Mouse (Mus musculus) small intestine, adult 2 months (tissue): Measurements from ENCODE around the gene Bag3. TPM values are rescaled to one million over a fixed set of nuclear protein-coding genes. Genes with fewer than 3 reads are reported as not detected.

Source experiments
- H3K27ac ChIP-seq: fragments of 200-500 bp; 2 replicates; pipeline ENCODE4 v1.5.1; 2012; ENCODE audit warnings: low read depth, low read length, control low read depth, inconsistent platforms; ENCODE audit not compliant: insufficient read depth
- H3K27me3 ChIP-seq: fragments of 200-500 bp; 2 replicates; pipeline ENCODE4 v1.6.1; 2012; ENCODE audit warnings: mild to moderate bottlenecking, moderate library complexity, low read length, inconsistent platforms; ENCODE audit not compliant: control insufficient read depth, insufficient read depth
- H3K36me3 ChIP-seq: fragments of 200-500 bp; 2 replicates; pipeline ENCODE4 v1.6.1; 2012; ENCODE audit warnings: mild to moderate bottlenecking, low read length, control low read depth, inconsistent platforms; ENCODE audit not compliant: control insufficient read depth, insufficient read depth
- H3K4me1 ChIP-seq: fragments of 200-500 bp; 2 replicates; pipeline ENCODE4 v1.6.1; 2012; ENCODE audit warnings: low read length, inconsistent platforms, mixed read lengths; ENCODE audit not compliant: control insufficient read depth, insufficient read depth, insufficient read length
- H3K4me3 ChIP-seq: fragments of 200-500 bp; 2 replicates; pipeline ENCODE4 v1.5.1; 2012; ENCODE audit warnings: low read depth, mild to moderate bottlenecking, control low read depth, inconsistent platforms, low read length, moderate library complexity
- CTCF ChIP-seq: fragments of 200-500 bp; IDR thresholded peaks from 2 replicates; pipeline ENCODE4 v1.5.1; 2012; ENCODE audit warnings: low read depth, mild to moderate bottlenecking, control low read depth, inconsistent platforms, low read length, moderate library complexity, mixed read lengths; ENCODE audit not compliant: insufficient replicate concordance, insufficient read length; ENCODE audit errors: extremely low read depth
- POLR2A ChIP-seq: fragments of 200-500 bp; IDR thresholded peaks from 2 replicates; pipeline ENCODE4 v1.6.1; 2012; ENCODE audit warnings: low read depth, mild to moderate bottlenecking, control low read depth, inconsistent platforms, low read length, moderate library complexity
- WGBS: fragments of 180-500 bp; shearing (Covaris S2); methylation state at CpG from one replicate; pipeline ENCODE4 v1.1.7; 2018; 5-methylcytosine and 5-hydroxymethylcytosine counted together
- polyA plus RNA-seq: library from polyadenylated mRNA; depleted of rRNA; stranded (reverse); fragments of >200 nt; gene quantifications from 2 replicates; pipeline ENCODE4 v1.2.3, GENCODE M21; 2012; rRNA removed

The Bag3 gene
- 25.0 and 32.8 TPM in 2 replicates for polyA plus RNA-seq

DNA sequence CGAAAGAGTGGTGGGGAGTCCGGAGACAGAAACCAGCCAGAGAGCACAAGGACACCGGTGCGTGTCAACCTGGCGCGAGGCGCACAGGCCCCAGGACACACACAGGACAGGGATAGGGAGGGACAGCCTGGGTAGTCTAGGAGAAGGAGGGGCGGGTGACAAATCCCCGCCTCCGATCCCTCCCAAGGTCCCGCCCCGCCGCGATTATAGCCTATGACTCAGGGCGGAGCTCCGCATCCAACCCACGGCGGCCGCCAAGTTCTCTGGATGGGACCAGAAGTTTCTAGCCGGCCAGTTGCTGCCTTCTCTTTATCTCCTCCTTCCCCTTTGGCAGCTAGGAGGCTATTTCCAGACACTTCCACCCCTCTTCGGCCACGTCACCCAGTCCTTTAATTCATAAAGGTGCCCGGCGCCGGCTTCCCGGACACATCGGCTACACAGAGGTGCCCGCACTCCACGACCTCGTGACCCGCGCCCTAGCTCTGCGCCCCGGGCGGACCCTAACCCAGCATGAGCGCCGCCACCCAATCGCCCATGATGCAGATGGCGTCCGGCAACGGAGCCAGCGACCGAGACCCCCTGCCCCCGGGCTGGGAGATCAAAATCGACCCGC lies at the start of gene Bag3:
Bag3 (plus strand) TSS at position 268 of the 613 bp plus-strand sequence.
- peak; percentile 5; the same call in 1 of the 2 replicates for TF ChIP-seq CTCF
- TF ChIP-seq POLR2A, result peak; percentile 95
- under 1% methylated on average over 46 of the region's 46 CpGs for WGBS
- H3K4me3 ChIP-seq, result peak within 1 kb of the TSS; percentile 98
- H3K27ac ChIP-seq, result peak within 1 kb of the TSS; percentile 99
- H3K4me1 ChIP-seq, result peaks cover 9% of the 10 kb centered on the region
- H3K36me3 ChIP-seq, result no peaks in the 10 kb centered on the region
- no peaks in the 10 kb centered on the region for H3K27me3 ChIP-seq

DNA sequence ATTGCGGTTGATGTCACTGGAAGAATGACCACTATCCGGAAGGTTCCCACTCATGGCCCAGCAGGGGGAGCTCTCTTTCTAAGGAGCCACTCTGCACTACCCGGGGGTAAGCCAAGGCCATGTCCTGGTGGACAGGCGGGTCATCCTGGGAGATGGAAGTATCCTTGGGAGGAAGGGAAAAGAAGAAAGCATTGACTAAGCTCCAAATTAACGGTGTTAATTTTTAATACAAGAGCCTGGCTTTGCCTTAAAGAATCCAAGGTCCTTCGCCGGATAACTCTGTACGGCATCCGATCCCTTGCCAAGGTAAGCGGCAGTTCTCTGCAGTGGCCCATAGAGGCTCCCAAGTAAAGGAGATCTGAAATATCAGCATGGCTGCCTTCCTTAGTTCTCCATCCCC lies 49.1 kb upstream of the Bag3 start:
- Histone ChIP-seq H3K4me3 (no peak overlapping the region), H3K36me3 (no peaks in the 10 kb centered on the region), H3K27me3 (no peaks in the 10 kb centered on the region), H3K4me1 (no peaks in the 10 kb centered on the region), H3K27ac (no peak overlapping the region)
- 51% methylated on average over 10 of the region's 10 CpGs for WGBS
- TF ChIP-seq POLR2A, result no peak
- TF ChIP-seq CTCF, result peak; percentile 90; the same call in 1 of the 2 replicates

DNA sequence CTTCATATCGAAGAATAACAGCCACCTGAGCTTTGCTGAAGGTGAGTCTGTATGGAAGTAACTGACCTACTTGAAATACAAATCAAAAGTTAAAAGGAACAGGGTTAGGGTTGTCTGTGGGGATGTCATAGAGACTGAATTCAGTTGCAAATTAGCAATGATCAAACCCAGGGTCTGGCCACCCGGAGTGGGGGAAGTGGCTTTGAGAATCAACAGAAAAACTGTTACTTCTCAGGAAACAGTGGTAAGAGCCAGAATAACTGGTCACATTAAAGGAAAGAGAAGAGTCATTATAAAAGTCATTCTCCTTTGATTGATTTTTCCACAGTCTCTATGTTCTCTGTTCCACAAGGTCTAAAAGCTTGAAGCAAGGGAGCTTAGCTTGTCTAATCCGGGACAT lies 34.4 kb upstream of the Bag3 start:
- H3K4me3 ChIP-seq, result no peak overlapping the region
- H3K36me3 ChIP-seq, result no peaks in the 10 kb centered on the region
- 97% methylated on average over 3 of the region's 3 CpGs for WGBS
- TF ChIP-seq CTCF, result no peak
- TF ChIP-seq POLR2A, result no peak
- no peaks in the 10 kb centered on the region for H3K27me3 ChIP-seq
- no peaks in the 10 kb centered on the region for H3K4me1 ChIP-seq
- H3K27ac ChIP-seq, result no peak overlapping the region

DNA sequence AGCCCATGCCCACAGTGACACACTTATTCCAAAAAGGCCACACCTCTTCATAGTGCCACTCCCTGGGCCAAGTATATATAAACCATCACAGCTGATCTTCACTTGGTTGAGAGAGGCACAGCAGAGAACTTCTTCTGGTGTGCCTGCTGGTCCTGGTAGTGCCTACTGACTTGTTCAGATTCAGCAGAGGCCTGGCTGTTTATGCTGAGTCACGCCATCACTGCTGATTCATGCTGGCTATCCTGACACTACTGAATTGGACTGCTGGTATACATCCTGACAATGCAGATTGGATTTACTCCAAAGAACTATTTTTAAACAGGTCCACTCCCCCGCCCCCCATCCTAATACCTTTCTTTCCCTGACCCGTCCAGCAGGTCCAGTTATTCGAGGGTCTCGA lies 28.9 kb upstream of the Bag3 start:
- TF ChIP-seq POLR2A, result no peak
- TF ChIP-seq CTCF, result no peak
- H3K4me3 ChIP-seq, result no peak overlapping the region
- H3K27ac ChIP-seq, result no peak overlapping the region
- 93% methylated on average over 5 of the region's 5 CpGs for WGBS
- no peaks in the 10 kb centered on the region for H3K27me3 ChIP-seq
- H3K36me3 ChIP-seq, result no peaks in the 10 kb centered on the region
- no peaks in the 10 kb centered on the region for H3K4me1 ChIP-seq

DNA sequence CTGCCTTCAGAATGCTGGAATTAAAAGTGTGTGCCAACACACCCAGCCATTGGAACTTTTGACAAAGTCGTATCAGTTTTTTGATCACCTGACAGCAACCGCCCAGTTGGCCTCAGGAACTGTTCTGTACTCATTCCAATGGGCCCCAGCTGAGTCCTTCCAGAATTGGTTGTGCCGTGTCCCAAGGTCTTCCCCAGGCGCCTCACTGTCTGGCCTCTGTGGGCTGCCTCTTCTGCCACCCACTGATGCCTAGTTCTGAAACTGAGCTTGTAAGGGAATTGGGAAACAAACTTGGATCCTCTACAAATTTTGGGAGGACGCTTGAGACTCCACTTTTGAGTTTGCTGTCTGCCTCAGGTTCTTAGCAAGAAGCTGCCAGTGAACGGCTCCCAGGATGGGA lies 23.6 kb upstream of the Bag3 start:
- Histone ChIP-seq H3K27me3 (no peaks in the 10 kb centered on the region), H3K4me3 (no peak overlapping the region), H3K4me1 (no peaks in the 10 kb centered on the region), H3K36me3 (no peaks in the 10 kb centered on the region), H3K27ac (no peak overlapping the region)
- WGBS, result 79% methylated on average over 6 of the region's 6 CpGs
- no peak for TF ChIP-seq POLR2A

DNA sequence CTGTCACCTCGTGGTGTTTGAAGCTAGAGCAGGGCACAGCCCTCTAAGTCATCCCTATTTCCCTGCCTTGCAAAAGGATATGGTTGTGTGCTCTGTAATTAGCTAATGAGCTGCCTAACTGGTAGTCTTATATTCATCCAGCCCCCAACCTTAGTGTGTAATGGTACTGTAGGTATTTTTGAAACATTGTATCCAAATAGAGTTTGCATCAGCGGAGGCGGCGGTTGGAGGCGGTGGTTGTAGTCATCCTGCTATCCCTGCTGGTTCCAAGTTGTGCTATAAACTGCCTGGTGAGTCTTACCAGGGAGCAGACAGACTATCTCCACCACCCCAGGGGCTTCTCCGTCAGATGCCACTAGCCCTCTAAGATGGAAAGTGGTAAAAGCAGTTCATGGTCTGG lies 19.3 kb upstream of the Bag3 start:
- Histone ChIP-seq H3K27me3 (no peaks in the 10 kb centered on the region), H3K4me3 (no peak overlapping the region), H3K36me3 (no peaks in the 10 kb centered on the region), H3K4me1 (no peaks in the 10 kb centered on the region), H3K27ac (no peak overlapping the region)
- TF ChIP-seq POLR2A, result no peak
- TF ChIP-seq CTCF, result no peak
- WGBS, result 89% methylated on average over 6 of the region's 6 CpGs

DNA sequence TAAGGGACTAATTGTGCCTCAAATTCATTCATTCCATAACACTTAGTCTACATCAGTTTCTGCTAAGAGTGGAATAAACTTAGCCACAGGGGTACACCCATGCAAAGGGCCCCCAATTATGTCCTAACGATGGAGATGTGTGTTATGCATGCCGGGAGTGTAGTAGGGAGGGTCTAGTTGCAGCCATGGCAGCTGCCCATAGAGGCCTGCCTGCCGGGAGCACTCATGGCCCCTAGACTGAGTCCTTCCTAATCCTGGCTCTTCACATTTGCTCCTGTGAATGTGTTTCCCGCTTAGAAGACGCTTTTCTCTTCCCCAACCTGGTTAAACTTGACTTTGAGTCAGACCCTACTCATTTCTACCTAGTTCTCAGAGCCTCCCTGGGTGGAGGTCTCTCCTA lies 11.5 kb upstream of the Bag3 start:
- no peak overlapping the region for H3K27ac ChIP-seq
- 95% methylated on average over 5 of the region's 5 CpGs for WGBS
- H3K4me3 ChIP-seq, result no peak overlapping the region
- H3K4me1 ChIP-seq, result no peaks in the 10 kb centered on the region
- H3K27me3 ChIP-seq, result no peaks in the 10 kb centered on the region
- TF ChIP-seq CTCF, result no peak
- TF ChIP-seq POLR2A, result no peak
- no peaks in the 10 kb centered on the region for H3K36me3 ChIP-seq

DNA sequence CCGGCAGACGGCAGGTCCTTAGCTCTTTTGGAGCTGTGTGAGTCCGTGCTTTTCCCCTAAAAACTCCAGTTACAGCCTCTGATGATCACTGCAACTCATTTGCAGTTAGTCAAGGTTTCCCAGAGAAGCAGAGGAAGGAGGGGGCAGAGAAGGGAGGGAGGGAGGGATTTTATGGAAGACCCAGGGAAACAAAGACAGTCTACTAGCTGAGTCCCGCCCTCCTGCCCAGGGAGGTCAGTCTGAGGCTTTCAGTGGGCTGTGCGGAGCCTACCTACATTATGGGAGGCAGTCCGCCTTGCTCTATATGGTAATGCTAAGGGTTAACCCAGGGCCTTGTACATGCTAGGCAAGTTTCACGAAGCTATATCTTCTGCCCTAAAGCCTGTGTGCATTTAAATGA lies 9.9 kb upstream of the Bag3 start:
- Histone ChIP-seq H3K27me3 (no peaks in the 10 kb centered on the region), H3K4me3 (no peak overlapping the region), H3K4me1 (no peaks in the 10 kb centered on the region), H3K27ac (no peak overlapping the region), H3K36me3 (no peaks in the 10 kb centered on the region)
- WGBS, result 74% methylated on average over 7 of the region's 7 CpGs
- TF ChIP-seq CTCF (no peak), POLR2A (no peak)
